Mouse (Mus musculus) G1E-ER4 (cell line): ENCODE measurements around the gene Plxna1. TPM values are rescaled to one million over a fixed set of nuclear protein-coding genes. Genes with fewer than 3 reads are reported as not detected.

Experiments used
- GATA1 ChIP-seq: IDR thresholded peaks from one replicate; pipeline ENCODE4 v1.8.0; 2012; ENCODE audit warnings: low read length, inconsistent platforms
- polyA plus RNA-seq: library from polyadenylated mRNA; stranded (reverse); fragments of >175 nt; gene quantifications from 2 replicates; pipeline ENCODE4 v1.2.3, GENCODE M21; 2012

Plxna1 gene
- polyA plus RNA-seq, 1 experiment: 14.0 TPM

GRCm38 (mm10) chr6:89347792-89348191, 14.6 kb downstream of the Plxna1 start:
- no peak for TF ChIP-seq GATA1

GRCm38 (mm10) chr6:89345855-89346254, 16.6 kb downstream of the Plxna1 start:
- no peak for TF ChIP-seq GATA1

- TF ChIP-seq GATA1: no peak
These were observed 17.0 kb downstream of the Plxna1 start for GRCm38 (mm10) chr6:89345486-89345785.

GRCm38 (mm10) chr6:89344613-89345485, 17.6 kb downstream of the Plxna1 start:
- TF ChIP-seq GATA1: no peak

GRCm38 (mm10) chr6:89341981-89342380, 20.4 kb downstream of the Plxna1 start:
- TF ChIP-seq GATA1: no peak

GRCm38 (mm10) chr6:89339447-89339846, 23.0 kb downstream of the Plxna1 start:
- no peak for TF ChIP-seq GATA1

- TF ChIP-seq GATA1: no peak
These were observed 23.7 kb downstream of the Plxna1 start for GRCm38 (mm10) chr6:89338733-89339132.

- no peak for TF ChIP-seq GATA1
These were observed 24.8 kb downstream of the Plxna1 start for GRCm38 (mm10) chr6:89337574-89337973.

- no peak for TF ChIP-seq GATA1
These were observed 28.3 kb downstream of the Plxna1 start for GRCm38 (mm10) chr6:89333964-89334702.

GRCm38 (mm10) chr6:89330957-89331356, 31.5 kb downstream of the Plxna1 start:
- no peak for TF ChIP-seq GATA1

- TF ChIP-seq GATA1: no peak
These were observed 33.8 kb downstream of the Plxna1 start for GRCm38 (mm10) chr6:89328634-89329033.

GRCm38 (mm10) chr6:89327746-89328491, 34.5 kb downstream of the Plxna1 start:
- TF ChIP-seq GATA1: no peak

GRCm38 (mm10) chr6:89324842-89325241, 37.6 kb downstream of the Plxna1 start:
- no peak for TF ChIP-seq GATA1

- no peak for TF ChIP-seq GATA1
These were observed 47.2 kb downstream of the Plxna1 start for GRCm38 (mm10) chr6:89315263-89315662.

- TF ChIP-seq GATA1: no peak
These were observed 50.9 kb downstream of the Plxna1 start for GRCm38 (mm10) chr6:89311518-89311917.

- no peak for TF ChIP-seq GATA1
These were observed 52.2 kb downstream of the Plxna1 start for GRCm38 (mm10) chr6:89310236-89310635.
